Mouse (Mus musculus) left cerebral cortex, adult 18-20 months (tissue): ENCODE measurements at regions not wholly inside any gene's neighbourhood (a gene's known extent, or its start where the extent isn't known, plus 50 kb on each side); places are given as distances from the start of the nearest gene placed in this dataset.

ENCODE experiments used
- DNase-seq, 2 experiments: peaks; one replicate each; pipeline ENCODE4 v3.0.0; 2021 to 2022; ENCODE audit warnings: low spot score in 2 of 2, mixed read lengths in 1 of 2

DNA sequence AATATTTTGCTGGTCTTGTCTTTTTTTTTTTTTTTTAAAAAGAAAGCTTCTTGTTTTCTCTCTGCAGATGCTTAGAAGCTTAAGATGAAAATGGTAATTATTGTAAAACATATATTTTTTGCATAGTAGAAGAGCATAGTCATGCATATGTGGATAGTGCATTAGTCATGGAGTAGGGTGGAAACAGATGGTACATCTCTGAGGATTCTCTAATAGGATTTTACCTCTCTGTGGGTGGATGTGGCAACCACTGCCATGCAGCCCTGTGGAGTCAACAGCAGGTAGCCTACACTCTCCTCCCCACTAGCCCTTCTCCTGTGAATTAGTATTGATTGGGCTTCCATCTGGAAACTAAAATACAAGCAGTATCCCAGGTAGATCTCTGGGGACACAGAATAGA lies 409.2 kb downstream of the Nr4a2 start:
- DNase-seq: peak in 1 of 2 experiments; percentile 10

DNA sequence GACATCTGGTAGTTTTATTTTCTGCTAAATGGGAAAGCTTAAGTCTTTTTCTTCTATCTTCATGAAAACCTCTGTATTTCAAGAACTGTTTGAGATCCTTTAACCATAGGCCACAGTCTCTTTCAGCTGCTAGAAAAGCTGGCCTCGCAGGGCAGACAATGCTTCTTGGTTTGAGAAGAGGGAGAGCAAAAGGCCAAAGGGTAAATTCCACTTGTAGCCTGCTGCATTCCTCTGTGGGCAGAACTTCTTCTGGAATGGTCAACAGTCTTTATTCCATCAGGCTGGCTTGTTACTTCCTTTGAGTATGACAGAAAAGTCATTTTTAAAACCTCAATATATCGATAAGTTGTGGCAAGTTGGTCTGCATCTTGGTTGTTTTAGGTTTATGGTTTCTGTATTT lies 440.2 kb downstream of the Nr4a2 start:
- no peak for DNase-seq

DNA sequence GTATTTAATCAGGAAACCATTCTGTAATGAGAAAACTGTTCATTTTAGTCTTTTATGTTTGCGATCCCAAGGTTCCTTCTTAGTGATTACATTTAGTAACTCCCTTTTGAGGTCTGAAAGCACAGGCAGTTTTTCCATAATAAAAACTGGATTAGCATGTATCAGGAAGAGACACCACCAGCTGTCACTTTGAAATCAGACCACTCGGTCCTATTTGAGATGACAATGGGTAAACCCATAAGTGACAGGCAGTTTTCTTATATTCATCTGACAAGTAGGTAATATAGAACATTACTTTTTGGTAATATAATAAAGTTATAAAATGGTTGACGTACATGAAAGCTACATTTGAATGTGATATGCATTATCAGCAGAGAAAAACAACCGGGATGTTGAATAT lies 449.9 kb downstream of the Nr4a2 start:
- DNase-seq: no peak

DNA sequence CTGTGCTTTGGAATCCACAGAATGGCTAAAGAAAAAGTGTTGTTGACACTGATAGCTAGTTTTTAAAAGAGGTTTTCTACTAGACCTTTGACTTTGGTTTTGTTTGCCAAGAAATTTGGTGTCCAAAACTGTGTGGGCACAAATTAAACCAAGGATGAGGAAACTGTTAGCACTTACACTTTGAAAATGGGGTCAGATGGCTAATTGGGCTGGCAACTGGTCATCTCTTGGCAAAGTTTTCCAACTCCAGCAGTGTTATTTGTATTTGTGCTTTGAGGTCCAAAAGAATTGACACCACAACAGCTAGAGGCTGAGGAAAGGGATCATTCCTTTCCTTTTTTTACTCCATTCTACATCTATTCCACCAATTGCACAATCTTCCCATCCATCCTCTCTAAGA lies 451.1 kb downstream of the Nr4a2 start:
- peak in 1 of 2 experiments; percentile 1 for DNase-seq

DNA sequence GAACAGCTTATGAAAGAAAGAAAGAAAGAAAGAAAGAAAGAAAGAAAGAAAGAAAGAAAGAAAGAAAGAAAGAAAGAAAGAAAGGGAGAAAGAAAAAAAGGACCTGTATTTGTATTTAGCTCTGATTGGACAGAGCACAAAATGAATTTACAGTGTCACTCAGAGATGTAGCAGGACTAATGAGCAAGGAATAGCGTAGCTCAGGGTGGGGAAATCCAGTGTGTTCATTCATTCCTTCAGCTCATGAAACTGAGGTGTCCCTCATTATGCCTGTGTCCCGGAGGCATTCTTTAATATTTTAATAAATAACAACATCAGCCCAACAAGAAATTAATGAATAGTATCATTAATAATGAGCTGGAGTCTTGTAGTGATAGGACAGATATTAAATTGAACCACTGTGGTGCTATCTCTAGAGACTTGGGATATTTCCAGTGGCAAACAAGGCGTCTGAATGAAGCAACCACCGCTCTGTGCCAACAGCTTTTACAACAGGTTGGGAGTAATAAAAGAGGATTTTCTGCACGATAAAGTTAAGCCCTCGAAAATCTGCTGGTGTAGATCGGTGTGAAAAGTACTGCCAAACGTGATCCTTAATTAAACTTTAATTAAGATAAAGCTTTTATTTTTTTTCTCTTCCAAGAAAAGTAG lies 461.4 kb downstream of the Nr4a2 start:
- no peak for DNase-seq
